Mouse (Mus musculus): ENCODE measurements around the gene Rchy1. TPM values are rescaled to one million over a fixed set of nuclear protein-coding genes. Genes with fewer than 3 reads are reported as not detected.

Gene Rchy1
- total RNA-seq (2023), result 92.5 and 112 TPM in 2 replicates

DNA sequence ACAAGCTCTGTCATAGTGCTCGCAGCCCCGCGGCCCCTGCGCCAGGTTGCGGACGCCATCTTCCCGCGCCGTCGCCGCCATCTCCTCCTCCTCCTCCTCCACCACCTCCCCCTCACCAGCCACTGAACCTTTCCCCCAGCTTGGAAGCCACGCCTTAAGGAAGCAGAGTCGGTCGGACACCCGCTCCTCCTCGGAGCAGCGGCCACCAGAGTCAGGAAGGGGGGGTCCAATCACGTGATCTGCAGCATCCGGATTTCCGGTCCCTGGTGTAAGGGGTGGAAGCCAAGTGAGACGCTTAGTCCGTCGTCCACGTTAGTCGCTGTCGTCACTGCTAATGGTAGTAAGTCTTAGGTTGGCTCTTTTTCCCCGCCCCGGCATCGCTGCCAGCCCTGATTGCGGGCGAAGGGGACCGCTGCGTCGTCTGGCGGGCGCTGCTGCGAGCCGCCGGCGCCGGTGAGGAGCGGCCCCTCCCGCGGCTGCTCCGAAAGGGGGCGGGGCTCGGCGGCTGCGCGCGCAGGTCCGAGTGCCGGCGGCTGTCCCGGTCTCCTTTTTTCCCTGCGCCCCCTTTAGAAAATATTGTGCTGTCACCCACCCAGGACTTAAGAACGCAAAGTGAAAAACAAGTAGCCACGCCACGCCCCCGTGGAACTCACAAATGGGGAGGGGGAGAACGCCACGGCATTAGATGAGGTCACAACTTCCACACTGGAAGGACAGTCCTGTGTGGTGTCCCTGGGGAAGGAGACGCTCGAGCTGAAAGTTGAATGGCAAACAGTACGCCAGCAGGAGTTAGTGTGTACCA is at the start of gene Rchy1:
Gene Rchy1, minus strand, starts transcription at position 430 of the 802 bp plus-strand sequence.

DNA sequence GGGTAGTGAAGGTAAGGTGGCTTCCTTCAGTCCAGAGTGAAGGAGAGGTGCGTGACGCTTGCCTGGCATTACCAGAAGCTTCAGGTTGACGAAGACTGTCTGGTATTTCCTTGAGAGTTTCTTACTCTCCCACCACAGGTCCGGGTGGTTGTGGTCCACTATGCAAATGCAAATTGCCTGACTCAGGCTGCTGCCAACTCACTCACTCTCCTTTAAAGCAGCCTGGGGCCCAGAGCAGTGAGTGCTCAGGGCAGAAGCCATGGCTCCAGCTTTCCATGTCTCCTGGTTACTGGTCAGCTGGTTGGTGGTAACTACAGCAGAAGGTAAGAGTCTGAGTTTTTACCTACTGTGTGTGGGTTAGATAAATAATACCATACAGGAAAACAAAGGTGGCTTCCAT is 24.4 kb upstream of the Rchy1 start, which contains the start of gene Odaph:
Gene Odaph, plus strand, starts transcription at position 240 of the 400 bp plus-strand sequence.

Other genes starting within 250 kb of the Rchy1 start
- gene Odaph, start 24.4 kb upstream of the Rchy1 start, total RNA-seq (2023), result not detected in 2 replicates
- gene Cdkl2, start 80.8 kb upstream of the Rchy1 start, total RNA-seq (2023), result 0.41 and 0.82 TPM in 2 replicates
- 52.3 and 78.7 TPM in 2 replicates for gene G3bp2, start 120.7 kb upstream of the Rchy1 start, total RNA-seq (2023)
- 34.7 and 45.6 TPM in 2 replicates for gene Uso1, start 174.9 kb upstream of the Rchy1 start, total RNA-seq (2023)